8 mouse cellular contexts compared by ENCODE assay signal in the genomic region with DNA sequence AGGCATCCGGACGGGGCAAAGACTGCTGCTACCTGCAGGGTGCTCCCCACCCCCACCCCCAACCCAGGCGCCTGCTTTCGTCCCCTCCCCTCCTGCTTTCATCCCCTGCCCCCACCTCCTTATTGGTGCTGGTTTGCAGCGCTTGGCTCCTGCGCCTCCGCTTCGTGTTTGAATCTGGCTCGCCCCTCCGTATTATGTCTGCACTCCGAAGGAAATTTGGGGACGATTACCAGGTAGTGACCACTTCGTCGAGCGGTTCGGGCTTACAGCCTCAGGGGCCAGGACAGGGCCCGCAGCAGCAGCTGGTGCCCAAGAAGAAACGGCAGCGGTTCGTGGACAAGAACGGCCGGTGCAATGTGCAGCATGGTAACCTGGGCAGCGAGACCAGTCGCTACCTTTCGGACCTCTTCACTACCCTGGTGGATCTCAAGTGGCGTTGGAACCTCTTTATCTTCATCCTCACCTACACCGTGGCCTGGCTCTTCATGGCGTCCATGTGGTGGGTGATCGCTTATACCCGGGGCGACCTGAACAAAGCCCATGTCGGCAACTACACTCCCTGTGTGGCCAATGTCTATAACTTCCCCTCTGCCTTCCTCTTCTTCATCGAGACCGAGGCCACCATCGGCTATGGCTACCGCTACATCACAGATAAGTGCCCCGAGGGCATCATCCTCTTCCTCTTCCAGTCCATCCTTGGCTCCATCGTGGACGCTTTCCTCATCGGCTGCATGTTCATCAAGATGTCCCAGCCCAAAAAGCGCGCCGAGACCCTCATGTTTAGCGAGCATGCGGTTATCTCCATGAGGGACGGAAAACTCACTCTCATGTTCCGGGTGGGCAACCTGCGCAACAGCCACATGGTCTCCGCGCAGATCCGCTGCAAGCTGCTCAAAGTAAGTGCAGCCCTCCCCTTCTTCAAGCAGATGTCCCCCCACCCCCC. TPM values are rescaled to one million over a fixed set of nuclear protein-coding genes. Genes with fewer than 3 reads are reported as not detected.
DNase-seq lines count a peak whose midpoint lies in the region; ATAC-seq lines count a peak whose summit lies in the region.

No protein-coding gene starts in this region.

- H3K36me3 ChIP-seq in megakaryocyte, embryonic 14.5 days (replicated peaks; ENCODE audit: low read length), result no peaks in the 10 kb centered on the region
- no peaks in the 10 kb centered on the region for H3K36me3 ChIP-seq in forebrain, embryonic 10.5 days (replicated peaks)
- H3K36me3 ChIP-seq in intestine, embryonic 15.5 days, result no peaks in the 10 kb centered on the region
- H3K36me3 ChIP-seq in liver, embryonic 15.5 days (replicated peaks), result no peaks in the 10 kb centered on the region

- peaks cover 15% of the 10 kb centered on the region for H3K9me3 ChIP-seq in megakaryocyte, embryonic 14.5 days
- no peaks in the 10 kb centered on the region for H3K9me3 ChIP-seq in forebrain, embryonic 10.5 days
- H3K9me3 ChIP-seq in intestine, embryonic 15.5 days, result no peaks in the 10 kb centered on the region
- H3K9me3 ChIP-seq in liver, embryonic 15.5 days (replicated peaks), result no peaks in the 10 kb centered on the region

- H3K27ac ChIP-seq in forebrain, embryonic 10.5 days, result peak overlapping the region; percentile 53
- no peak overlapping the region for H3K27ac ChIP-seq in intestine, embryonic 15.5 days
- no peak overlapping the region for H3K27ac ChIP-seq in liver, embryonic 15.5 days (replicated peaks)

- no peak for ATAC-seq in megakaryocyte, adult 5-6 weeks (ENCODE audit: poor library complexity, severe bottlenecking)
- peak; percentile 24; the same call in 1 of the 2 replicates for ATAC-seq in intestine, embryonic 15.5 days
- no peak for ATAC-seq in liver, embryonic 15.5 days (ENCODE audit: insufficient read depth)
- ATAC-seq in granulocyte monocyte progenitor cell, adult 5-6 weeks (replicated peaks; ENCODE audit: poor library complexity, severe bottlenecking), result no peak; the same call in 1 of the 2 replicates

- H3K4me2 ChIP-seq in intestine, embryonic 15.5 days (replicated peaks), result peak overlapping the region; percentile 92
- peak overlapping the region; percentile 25 for H3K4me2 ChIP-seq in liver, embryonic 15.5 days

- peak overlapping the region; percentile 70 for H3K4me3 ChIP-seq in megakaryocyte, embryonic 14.5 days (replicated peaks)
- H3K4me3 ChIP-seq in forebrain, embryonic 10.5 days, result peak overlapping the region; percentile 59
- peak overlapping the region; percentile 39 for H3K4me3 ChIP-seq in intestine, embryonic 15.5 days (replicated peaks)
- no peak overlapping the region for H3K4me3 ChIP-seq in liver, embryonic 15.5 days (replicated peaks)

- H3K9ac ChIP-seq in intestine, embryonic 15.5 days, result peak overlapping the region; percentile 30; the same call in 1 of the 2 replicates
- H3K9ac ChIP-seq in liver, embryonic 15.5 days, result no peak overlapping the region

- H3K4me1 ChIP-seq in megakaryocyte, embryonic 14.5 days, result peaks cover 12% of the 10 kb centered on the region; the same call in 1 of the 2 replicates
- H3K4me1 ChIP-seq in forebrain, embryonic 10.5 days, result peaks cover 26% of the 10 kb centered on the region
- H3K4me1 ChIP-seq in intestine, embryonic 15.5 days (replicated peaks), result peaks cover 23% of the 10 kb centered on the region
- no peaks in the 10 kb centered on the region for H3K4me1 ChIP-seq in liver, embryonic 15.5 days (replicated peaks)

- DNase-seq in forebrain, embryonic 10.5 days (ENCODE audit: extremely low spot score, low spot score), result peak; percentile 32
- DNase-seq in right cerebral cortex, postnatal 4 days, result peak; percentile 43
- no peak for DNase-seq in thymus, postnatal 36 days

- peaks cover 34% of the 10 kb centered on the region for H3K27me3 ChIP-seq in megakaryocyte, embryonic 14.5 days (replicated peaks)
- peaks cover 56% of the 10 kb centered on the region for H3K27me3 ChIP-seq in forebrain, embryonic 10.5 days (ENCODE audit: poor library complexity, severe bottlenecking)
- peaks cover 21% of the 10 kb centered on the region for H3K27me3 ChIP-seq in intestine, embryonic 15.5 days (replicated peaks)
- H3K27me3 ChIP-seq in liver, embryonic 15.5 days, result peaks cover 32% of the 10 kb centered on the region

- WGBS in forebrain, embryonic 10.5 days, result under 1% methylated on average over 51 of the region's 51 CpGs
- 2% methylated on average over 51 of the region's 51 CpGs for WGBS in intestine, embryonic 15.5 days
- WGBS in liver, embryonic 15.5 days (ENCODE audit: insufficient replicate concordance), result 2% methylated on average over 51 of the region's 51 CpGs

RNA-seq across cellular contexts. Expression of a gene that starts 1.5 kb away (rescaled TPM):
- not detected in 2 replicates for polyA plus RNA-seq in megakaryocyte, embryonic 14.5 days (2012; ENCODE audit: insufficient read depth, low replicate concordance)
- not detected in 2 replicates for total RNA-seq in megakaryocyte, adult 5-6 weeks (2015)
- not detected in 2 replicates for total RNA-seq in megakaryocyte, adult 5-6 weeks (2017)
- polyA plus RNA-seq in forebrain, embryonic 10.5 days (2016; fragmentation: Nextera tagmentation; extraction: Ambion mirVana), result 0.20 and 0.41 TPM in 2 replicates
- 0.15 and 0.20 TPM in 2 replicates for polyA plus RNA-seq in intestine, embryonic 15.5 days (2015; fragmentation: Nextera tagmentation; extraction: Ambion mirVana)
- not detected in 2 replicates for polyA plus RNA-seq in liver, embryonic 15.5 days (2015; fragmentation: Nextera tagmentation; extraction: Ambion mirVana)
- not detected in 2 replicates for total RNA-seq in granulocyte monocyte progenitor cell, adult 5-6 weeks (2014; fragmentation: Nextera tagmentation)
- not detected in 2 replicates for total RNA-seq in granulocyte monocyte progenitor cell, adult 5-6 weeks (2017)

Comparison
In these comparisons a context has a peak if more than half of its experiments do, and no peak if none do; other contexts are left out.
1. DNase-seq: peak in forebrain, embryonic 10.5 days (single experiment) and right cerebral cortex, postnatal 4 days (single experiment); none in thymus, postnatal 36 days (0 of 2).